Mouse (Mus musculus) frontal cortex, adult 2 months (tissue): ENCODE measurements around the gene Prkch. TPM values are rescaled to one million over a fixed set of nuclear protein-coding genes. Genes with fewer than 3 reads are reported as not detected.

Experiments used
- DNase-seq, 2 experiments: peaks; one replicate each; pipeline ENCODE4 v3.0.0; 2022; ENCODE audit warnings: low spot score in 1 of 2; ENCODE audit errors: extremely low spot score in 1 of 2
- polyA plus RNA-seq: library from polyadenylated mRNA; depleted of rRNA; stranded (reverse); fragments of >200 nt; gene quantifications from 2 replicates; pipeline ENCODE4 v1.2.3, GENCODE M21; 2012

The Prkch gene
- polyA plus RNA-seq, 1 experiment = 3.1 TPM

GRCm38 (mm10) chr12:73609676-73610545, 25.3 kb downstream of the Prkch start:
- DNase-seq = no peak

DNA sequence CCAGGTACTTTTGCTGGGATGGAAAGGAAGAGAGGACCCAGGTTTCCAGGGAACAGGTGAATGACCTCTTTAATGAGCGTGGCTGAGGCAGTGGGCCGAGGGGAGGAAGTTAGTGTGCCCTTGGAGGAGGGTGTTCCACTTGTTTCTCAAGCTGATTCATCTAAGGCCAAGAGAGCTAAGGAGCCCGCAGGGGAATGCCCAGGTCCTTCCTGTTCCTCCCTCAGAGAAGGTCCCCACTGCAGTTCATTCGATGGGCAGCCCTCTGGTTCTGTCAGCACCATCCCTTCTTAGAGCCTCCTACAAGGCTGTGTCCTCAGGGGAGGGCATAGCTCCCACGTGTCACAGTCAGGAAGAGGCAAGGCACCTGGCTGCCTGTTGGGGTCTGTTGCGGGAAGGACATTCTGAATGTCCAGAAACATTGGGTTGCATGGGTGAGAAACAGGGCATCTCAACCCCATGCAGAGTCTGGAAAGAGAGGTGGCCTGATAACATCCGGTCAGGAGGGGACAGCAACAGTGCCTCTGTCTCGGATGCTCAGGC, 26.3 kb downstream of the Prkch start:
- no peak for DNase-seq

DNA sequence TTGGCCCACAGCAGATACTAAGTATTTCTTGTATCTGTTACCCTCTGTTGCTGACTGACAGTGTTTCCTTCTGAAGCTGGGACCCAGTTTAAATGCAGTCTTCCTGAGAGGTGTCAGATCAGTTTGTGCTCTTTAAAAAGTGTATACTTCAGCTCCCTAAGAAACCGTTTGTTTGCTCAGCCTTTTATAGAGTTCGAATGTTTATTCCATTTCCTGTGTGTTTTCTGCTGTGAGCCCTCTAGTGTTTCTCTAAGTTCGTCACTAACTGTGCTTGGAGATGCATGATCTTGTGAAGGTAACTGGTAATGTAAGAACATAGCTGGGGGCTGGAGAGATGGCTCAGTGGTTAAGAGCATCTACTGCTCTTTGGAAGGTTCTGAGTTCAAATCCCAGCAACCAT, 27.1 kb downstream of the Prkch start:
- DNase-seq = no peak

GRCm38 (mm10) chr12:73613183-73613582, 28.6 kb downstream of the Prkch start:
- DNase-seq = no peak

GRCm38 (mm10) chr12:73617652-73618051, 33.1 kb downstream of the Prkch start:
- DNase-seq = no peak

DNA sequence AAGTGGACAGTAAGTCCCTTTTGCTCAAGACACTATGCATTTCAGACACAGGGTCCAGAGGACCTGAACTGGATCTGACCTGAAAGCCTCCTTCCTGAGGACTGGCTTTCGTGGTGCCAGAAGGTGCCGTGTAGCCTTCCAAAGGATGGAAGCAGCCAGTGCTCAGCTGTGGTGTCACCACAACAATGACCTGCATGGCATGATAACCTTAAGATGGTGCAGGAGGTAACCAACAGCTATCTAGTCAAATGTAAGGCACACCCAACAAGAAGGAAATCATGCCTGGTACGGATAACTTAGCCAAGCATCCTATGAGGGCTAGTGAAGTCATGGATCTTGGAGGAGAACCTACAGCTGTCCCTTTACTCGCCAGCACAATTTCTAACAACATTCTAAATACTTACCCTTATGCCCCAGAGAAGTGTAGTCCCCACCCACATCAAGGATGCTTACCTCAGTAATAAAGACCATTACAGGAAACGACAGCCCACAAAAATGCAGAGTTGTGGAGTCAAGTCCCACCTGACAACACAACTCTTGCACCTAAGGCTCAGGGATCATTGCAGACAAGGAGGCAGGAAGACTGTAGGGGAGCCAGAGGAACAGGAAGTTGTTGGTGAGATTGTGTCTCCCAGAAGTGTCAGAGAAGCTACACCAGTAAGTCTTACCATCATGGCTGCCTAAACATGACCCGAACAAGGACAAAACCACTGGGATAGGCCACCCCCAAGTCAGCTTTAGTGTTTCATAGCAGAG, 40.9 kb downstream of the Prkch start:
- DNase-seq = no peak

- DNase-seq = no peak
These were observed 43.3 kb downstream of the Prkch start for GRCm38 (mm10) chr12:73627902-73628301.

DNA sequence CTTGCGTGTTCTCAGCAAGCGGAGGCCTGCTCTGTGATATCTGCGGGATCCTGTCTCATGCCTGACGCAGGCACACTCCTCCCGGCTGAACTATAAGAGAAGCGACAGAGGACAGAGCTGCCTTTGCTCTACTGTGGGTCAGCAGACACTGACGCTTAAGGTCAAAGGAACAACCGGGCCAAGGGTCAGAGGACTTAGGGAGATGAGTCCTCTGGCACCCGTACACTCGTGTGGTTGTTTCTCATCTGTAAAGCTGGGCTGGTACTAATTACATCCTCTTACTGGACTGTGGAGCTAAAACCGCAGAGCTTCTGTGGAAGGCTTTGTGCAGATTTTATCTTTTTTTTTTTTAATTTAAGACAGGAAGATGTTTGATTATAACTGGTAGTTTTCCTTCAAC, 46.0 kb downstream of the Prkch start:
- no peak for DNase-seq

DNA sequence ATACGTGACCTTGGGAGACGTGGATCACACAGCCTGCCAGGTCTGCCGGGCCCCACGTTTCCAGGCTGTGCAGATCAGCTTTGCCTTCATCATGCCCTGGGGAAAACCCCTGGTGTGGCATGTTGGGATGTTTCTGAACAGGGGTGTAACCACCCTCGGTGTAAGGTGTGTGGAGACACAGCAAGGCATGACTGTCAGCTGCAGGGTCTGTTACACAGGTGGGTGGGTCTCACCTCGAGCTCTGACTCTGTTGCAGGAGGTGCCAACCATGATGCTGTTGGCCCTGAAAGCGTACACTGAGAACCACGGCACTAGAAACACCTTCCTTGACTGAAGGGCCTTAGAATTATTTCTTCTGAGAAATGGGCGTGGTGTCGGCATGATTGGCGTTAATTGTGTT, 46.6 kb downstream of the Prkch start:
- no peak for DNase-seq

GRCm38 (mm10) chr12:73632671-73633244, 48.2 kb downstream of the Prkch start:
- DNase-seq = no peak

DNA sequence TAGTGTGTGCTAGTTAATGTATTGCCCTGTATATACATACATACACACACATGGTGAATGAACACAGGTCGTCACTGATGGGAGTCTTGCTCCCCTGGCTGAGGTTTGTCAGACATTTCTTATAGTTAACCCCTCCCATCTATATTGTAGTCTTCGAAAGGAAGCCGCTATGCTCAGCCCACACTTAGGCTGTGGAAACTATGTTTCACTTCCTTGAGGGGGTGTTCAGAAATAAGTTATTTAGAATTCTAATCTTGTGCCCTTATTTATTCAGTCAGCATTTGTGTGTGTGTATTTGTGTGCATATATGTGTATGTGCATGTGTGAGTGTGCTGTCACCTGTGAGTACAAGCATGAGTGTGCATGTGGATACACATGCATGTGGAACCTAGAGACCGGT, 49.1 kb downstream of the Prkch start:
- DNase-seq = no peak

DNA sequence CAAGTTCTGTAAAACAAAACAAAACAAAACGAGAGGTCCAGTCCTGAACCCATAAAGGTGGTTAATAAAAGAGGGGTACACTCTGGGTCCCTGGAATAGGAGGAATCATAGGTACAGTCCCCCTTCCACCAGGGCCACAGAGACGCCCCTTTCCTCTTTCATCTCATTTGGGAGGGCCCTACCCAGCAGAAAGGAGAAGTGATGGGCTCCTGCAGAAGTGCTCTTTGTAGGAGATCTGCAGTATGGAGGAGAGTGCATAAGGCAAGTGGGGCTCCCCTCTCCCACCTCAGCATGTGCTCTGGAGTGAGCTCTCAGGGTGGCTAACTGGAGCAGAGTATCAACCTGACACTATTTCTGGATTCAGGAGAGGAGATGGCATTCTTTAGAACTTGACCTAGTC, 55.0 kb downstream of the Prkch start:
- DNase-seq = no peak

DNA sequence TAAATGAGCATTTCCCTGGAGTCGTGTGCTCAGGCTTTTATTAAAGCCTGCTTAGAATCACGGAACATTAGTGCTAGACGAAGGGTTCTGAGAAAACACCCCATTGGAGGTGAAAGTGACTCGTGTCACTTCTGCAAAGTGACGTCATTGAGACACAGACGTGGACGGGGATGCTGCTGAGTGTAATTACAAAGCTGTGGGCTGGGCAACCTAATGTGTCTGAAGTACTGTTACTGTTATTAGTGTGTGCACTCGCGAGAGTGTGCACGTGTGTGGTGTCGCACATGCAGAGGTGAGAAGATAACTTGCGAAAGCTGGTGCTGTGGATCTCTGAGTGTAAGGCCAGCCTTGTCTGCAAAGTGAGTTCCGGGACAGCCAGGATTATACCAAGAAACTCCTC, 56.6 kb downstream of the Prkch start:
- no peak for DNase-seq

GRCm38 (mm10) chr12:73645216-73645615, 60.6 kb downstream of the Prkch start:
- DNase-seq = no peak

GRCm38 (mm10) chr12:73647686-73648085, 63.1 kb downstream of the Prkch start:
- no peak for DNase-seq

DNA sequence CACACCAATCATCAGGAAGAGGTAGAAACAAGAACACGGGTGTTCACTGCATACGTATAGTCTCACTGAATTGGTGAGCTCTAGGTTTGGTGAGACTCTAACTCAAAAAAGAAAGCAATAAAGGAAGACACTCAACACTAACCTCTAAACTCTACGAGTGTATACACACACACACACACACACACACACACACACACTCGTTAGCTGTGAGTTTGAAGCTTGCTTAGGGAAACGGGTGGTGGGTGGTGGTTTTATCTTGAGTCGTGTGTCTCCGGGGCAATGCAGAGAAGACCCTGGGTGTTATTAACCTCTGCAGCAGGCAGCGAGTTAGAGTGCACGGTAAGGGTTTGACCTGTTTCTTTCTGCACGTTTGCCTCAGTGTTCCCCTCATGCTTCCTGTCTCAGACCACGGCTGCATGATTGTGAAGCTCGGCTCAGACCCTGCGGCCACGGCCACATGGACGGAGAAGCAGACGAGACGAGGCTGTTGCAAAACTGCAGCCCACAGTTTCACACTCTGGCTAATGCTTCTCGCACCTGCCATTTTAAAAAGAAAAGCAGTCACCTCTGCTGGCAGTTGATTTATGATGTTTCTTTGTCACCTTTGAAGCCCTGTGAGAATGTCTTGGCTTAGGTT, 72.1 kb downstream of the Prkch start:
- no peak for DNase-seq

DNA sequence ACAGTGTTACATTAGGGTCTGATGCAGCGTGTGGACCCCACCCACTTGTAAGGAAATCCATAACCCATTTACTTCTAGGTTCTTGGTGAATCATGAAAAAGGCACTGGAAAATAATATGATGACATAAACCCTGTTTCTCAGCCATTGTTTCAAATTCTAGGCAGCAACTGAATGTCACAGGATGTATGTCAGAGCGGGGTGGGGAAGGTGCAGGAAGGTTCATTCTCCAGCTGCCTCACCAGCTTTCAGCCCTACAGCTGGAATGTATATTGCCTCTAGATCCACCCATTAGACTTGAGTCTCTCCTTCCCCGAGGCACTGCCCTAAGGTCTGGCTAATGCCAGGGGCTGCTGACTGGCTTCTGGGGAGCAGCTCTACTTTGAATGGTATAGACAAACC, 78.8 kb downstream of the Prkch start:
- DNase-seq = no peak

DNA sequence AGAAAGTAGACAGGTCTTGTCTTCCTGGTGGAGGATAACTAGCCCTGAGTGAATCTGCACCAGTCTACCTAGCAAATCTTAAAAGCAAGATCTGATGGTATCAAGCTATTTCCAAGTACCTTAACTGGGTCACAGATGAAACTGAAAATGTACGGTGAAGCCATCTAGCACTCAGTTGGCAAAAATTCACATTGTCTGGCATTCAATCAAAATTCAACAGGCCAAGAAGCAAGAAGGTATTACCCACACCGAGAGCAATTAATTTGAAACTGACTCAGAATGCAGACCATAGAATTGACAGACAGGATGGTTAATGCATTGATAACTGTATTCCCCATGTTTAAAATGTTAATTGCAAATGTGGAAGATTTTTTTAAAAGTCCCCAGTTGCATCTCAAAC, 82.1 kb downstream of the Prkch start:
- no peak for DNase-seq

- DNase-seq = no peak
These were observed 83.0 kb downstream of the Prkch start for GRCm38 (mm10) chr12:73667607-73668006.

- DNase-seq = no peak
These were observed 86.1 kb downstream of the Prkch start for GRCm38 (mm10) chr12:73670739-73671138.

- no peak for DNase-seq
These were observed 86.9 kb downstream of the Prkch start for GRCm38 (mm10) chr12:73671540-73671939.
